Mouse (Mus musculus) heart, embryonic 13.5 days (tissue): ENCODE data around the gene Lztr1. TPM values are rescaled to one million over a fixed set of nuclear protein-coding genes. Genes with fewer than 3 reads are reported as not detected.
A peak's percentile ranks its signal among the peaks of the same experiment; 100 is the strongest.

Experiments used
- ATAC-seq: fragments of 200-750 bp; cut with Nextera tagmentation; 2 replicates; pipeline ENCODE4 v1.8.0; 2017; ENCODE audit warnings: moderate TSS enrichment; ENCODE audit not compliant: insufficient number of reproducible peaks, low FRiP score, low TSS enrichment; ENCODE audit errors: extremely low read depth
- H3K27ac ChIP-seq: fragments of 300-500 bp; sonication (generic); replicated peaks from 2 replicates; pipeline ENCODE4 v1.5.1; 2015; ENCODE audit warnings: moderate library complexity, mild to moderate bottlenecking, inconsistent platforms
- H3K27me3 ChIP-seq: fragments of 300-500 bp; sonication (generic); replicated peaks from 2 replicates; pipeline ENCODE4 v1.6.1; 2015; ENCODE audit warnings: mild to moderate bottlenecking, inconsistent platforms
- H3K36me3 ChIP-seq: fragments of 300-500 bp; sonication (generic); 2 replicates; pipeline ENCODE4 v1.6.1; 2015; ENCODE audit warnings: mild to moderate bottlenecking, inconsistent platforms
- H3K4me1 ChIP-seq: fragments of 300-500 bp; sonication (generic); 2 replicates; pipeline ENCODE4 v1.6.1; 2015; ENCODE audit warnings: inconsistent platforms
- H3K4me2 ChIP-seq: fragments of 300-500 bp; sonication (generic); 2 replicates; pipeline ENCODE4 v1.6.1; 2015; ENCODE audit warnings: inconsistent platforms, mild to moderate bottlenecking, moderate library complexity
- H3K4me3 ChIP-seq: fragments of 300-500 bp; sonication (generic); 2 replicates; pipeline ENCODE4 v1.5.1; 2015; ENCODE audit warnings: moderate library complexity, mild to moderate bottlenecking, inconsistent platforms
- H3K9ac ChIP-seq: fragments of 300-500 bp; sonication (generic); 2 replicates; pipeline ENCODE4 v1.6.1; 2015; ENCODE audit warnings: inconsistent platforms, mild to moderate bottlenecking, moderate library complexity
- H3K9me3 ChIP-seq: fragments of 300-500 bp; sonication (generic); 2 replicates; pipeline ENCODE4 v1.6.1; 2016; ENCODE audit warnings: inconsistent platforms
- WGBS: fragments of 180-500 bp; shearing (Covaris S2); methylation state at CpG from one replicate; pipeline ENCODE4 v1.1.7; 2015; ENCODE audit warnings: mixed read lengths; 5-methylcytosine and 5-hydroxymethylcytosine counted together
- polyA plus RNA-seq: library from polyadenylated mRNA; unstranded; fragments of >200 nt; fragmentation: Nextera tagmentation; extraction: Ambion mirVana; gene quantifications from 2 replicates; pipeline ENCODE4 v1.2.1, GENCODE M21; 2015

Lztr1 gene
- polyA plus RNA-seq: 49.9 and 55.7 TPM in 2 replicates

DNA sequence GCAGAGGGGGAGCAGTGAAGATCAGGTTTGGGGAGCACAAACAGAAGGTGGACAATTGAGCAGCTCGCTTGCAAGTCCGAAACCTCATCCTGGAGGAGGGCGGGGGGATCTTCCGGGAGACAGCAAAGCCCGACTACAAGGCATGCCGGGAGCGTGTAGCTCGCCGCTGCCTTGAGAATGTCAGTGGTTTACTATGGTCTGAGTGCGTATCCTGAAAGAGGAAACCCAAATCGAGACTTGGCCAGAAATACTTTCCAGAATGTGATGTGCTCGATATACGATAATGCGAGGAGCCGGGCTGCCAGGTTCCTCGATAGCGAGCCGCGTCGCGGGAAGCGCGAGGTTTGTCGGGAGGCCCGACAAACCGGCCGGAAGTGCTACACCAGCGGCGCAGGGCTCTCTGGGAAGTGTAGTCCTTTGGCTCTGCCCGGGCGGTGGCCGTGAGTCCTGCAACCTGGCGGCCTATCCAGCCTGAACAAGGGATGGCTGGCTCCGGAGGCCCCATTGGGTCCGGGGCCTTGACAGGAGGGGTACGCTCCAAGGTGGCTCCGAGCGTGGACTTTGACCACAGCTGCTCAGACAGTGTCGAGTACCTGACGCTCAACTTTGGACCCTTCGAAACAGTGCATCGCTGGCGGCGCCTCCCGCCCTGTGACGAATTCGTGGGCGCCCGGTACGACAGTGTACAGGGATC is at the start of gene Lztr1:
TSS of gene Lztr1 (plus strand) at position 143 of the 694 bp plus-strand sequence.
- Histone ChIP-seq H3K27me3 (peaks cover 31% of the 10 kb centered on the region), H3K4me3 (peak within 1 kb of the TSS; percentile 76), H3K4me1 (peaks cover 17% of the 10 kb centered on the region), H3K9ac (peak within 1 kb of the TSS; percentile 90), H3K27ac (peak within 1 kb of the TSS; percentile 95), H3K9me3 (no peaks in the 10 kb centered on the region), H3K4me2 (peak within 1 kb of the TSS; percentile 84), H3K36me3 (peaks cover 30% of the 10 kb centered on the region)
- ATAC-seq: peak; percentile 91
- WGBS: under 1% methylated on average over 50 of the region's 50 CpGs

- ATAC-seq: no peak
- peaks cover 62% of the 10 kb centered on the region for H3K36me3 ChIP-seq
- WGBS: 93% methylated on average over 4 of the region's 4 CpGs
These were observed 48.2 kb upstream of the Lztr1 start for GRCm38 (mm10) chr16:17460254-17460653.

DNA sequence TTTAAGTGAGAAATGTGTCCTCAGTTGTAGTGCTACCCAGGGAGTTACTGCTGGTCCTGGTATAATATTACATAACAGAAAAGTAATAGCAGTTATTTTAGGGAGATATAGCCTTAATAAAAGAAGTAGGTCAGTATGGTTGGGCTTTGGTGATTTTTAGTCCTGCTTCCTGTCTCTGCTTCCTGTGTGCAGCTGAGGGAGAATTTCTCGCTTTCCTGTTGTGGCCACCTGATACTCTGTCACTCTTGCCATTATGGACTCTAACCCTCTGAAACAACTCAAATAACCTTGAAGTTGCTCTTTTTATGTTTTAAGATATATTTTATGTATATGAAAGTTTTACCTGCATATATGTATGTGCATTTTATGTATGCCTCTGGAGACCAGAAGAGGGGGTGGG is 46.9 kb upstream of the Lztr1 start:
- H3K36me3 ChIP-seq: peaks cover 56% of the 10 kb centered on the region

More at GRCm38 (mm10) chr16:17460254-17460653, 48.2 kb upstream of the Lztr1 start:
- H3K4me1 ChIP-seq: peaks cover 49% of the 10 kb centered on the region
- H3K27me3 ChIP-seq: no peaks in the 10 kb centered on the region
- H3K4me3 ChIP-seq: no peak overlapping the region
- no peaks in the 10 kb centered on the region for H3K9me3 ChIP-seq
- no peak overlapping the region for H3K27ac ChIP-seq
- H3K9ac ChIP-seq: no peak overlapping the region
- H3K4me2 ChIP-seq: no peak overlapping the region

DNA sequence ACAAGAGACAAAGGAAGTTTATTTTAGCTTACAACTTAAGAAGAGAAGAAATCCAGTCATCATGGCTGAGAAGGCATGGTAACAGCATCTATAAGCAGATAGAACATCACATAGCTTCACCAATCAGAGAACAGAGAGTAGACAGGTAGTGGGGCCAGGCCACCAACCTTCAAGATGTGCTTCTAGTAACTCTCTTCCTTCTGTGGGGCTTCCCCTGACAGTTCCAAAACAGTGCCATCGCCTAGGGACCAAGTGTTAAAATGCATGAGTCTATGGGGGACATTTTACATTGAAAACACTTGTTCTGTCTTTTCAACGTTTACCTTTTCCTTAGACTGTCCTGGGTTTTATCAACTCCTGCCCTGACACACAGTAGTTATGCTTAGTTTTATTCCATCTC is 45.3 kb upstream of the Lztr1 start:
- H3K9ac ChIP-seq: no peak overlapping the region
- no peaks in the 10 kb centered on the region for H3K27me3 ChIP-seq
- peaks cover 41% of the 10 kb centered on the region for H3K36me3 ChIP-seq
- H3K4me2 ChIP-seq: no peak overlapping the region
- H3K4me1 ChIP-seq: peaks cover 33% of the 10 kb centered on the region
- 81% methylated on average over 2 of the region's 2 CpGs for WGBS
- no peak for ATAC-seq
- no peak overlapping the region for H3K27ac ChIP-seq
- H3K4me3 ChIP-seq: no peak overlapping the region
- no peaks in the 10 kb centered on the region for H3K9me3 ChIP-seq

More for the DNA sequence above, 46.9 kb upstream of the Lztr1 start:
- H3K27me3 ChIP-seq: no peaks in the 10 kb centered on the region
- 77% methylated on average over 1 of the region's 1 CpGs for WGBS
- no peak overlapping the region for H3K27ac ChIP-seq
- no peak for ATAC-seq
- H3K9me3 ChIP-seq: no peaks in the 10 kb centered on the region
- H3K9ac ChIP-seq: no peak overlapping the region
- no peak overlapping the region for H3K4me2 ChIP-seq
- H3K4me3 ChIP-seq: no peak overlapping the region
- H3K4me1 ChIP-seq: peaks cover 40% of the 10 kb centered on the region

GRCm38 (mm10) chr16:17466875-17467663 is 41.4 kb upstream of the Lztr1 start:
- Histone ChIP-seq H3K4me1 (peaks cover 16% of the 10 kb centered on the region), H3K36me3 (peaks cover 51% of the 10 kb centered on the region), H3K9ac (no peak overlapping the region), H3K27ac (no peak overlapping the region), H3K27me3 (no peaks in the 10 kb centered on the region), H3K4me2 (no peak overlapping the region), H3K9me3 (no peaks in the 10 kb centered on the region), H3K4me3 (no peak overlapping the region)
- 83% methylated on average over 4 of the region's 4 CpGs for WGBS
- no peak for ATAC-seq

DNA sequence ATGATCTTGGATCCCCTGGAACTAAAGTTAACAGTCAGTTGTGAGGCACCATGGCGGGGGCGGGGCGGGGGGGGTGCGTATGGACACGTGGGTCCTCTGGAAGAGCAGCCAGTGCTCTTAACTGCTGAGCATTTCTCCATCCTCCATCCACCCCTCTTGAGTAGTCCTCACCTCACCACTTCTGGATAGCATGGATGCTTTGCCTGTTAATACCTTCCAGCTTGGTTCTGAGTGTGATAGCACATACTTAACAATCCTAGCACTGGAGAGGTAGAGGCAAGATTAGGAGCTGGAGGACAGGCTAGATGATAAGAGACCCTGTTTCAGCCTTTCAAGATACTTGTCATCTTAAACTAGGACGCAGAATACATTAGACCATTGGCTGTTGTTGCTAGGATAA is 36.0 kb upstream of the Lztr1 start:
- Histone ChIP-seq H3K9me3 (no peaks in the 10 kb centered on the region), H3K36me3 (peaks cover 56% of the 10 kb centered on the region), H3K4me2 (no peak overlapping the region), H3K4me3 (no peak overlapping the region), H3K27ac (no peak overlapping the region), H3K4me1 (peaks cover 10% of the 10 kb centered on the region), H3K9ac (no peak overlapping the region), H3K27me3 (no peaks in the 10 kb centered on the region)
- ATAC-seq: no peak
- 64% methylated on average over 6 of the region's 6 CpGs for WGBS

- H3K4me1 ChIP-seq: peaks cover 13% of the 10 kb centered on the region
- H3K4me3 ChIP-seq: no peak overlapping the region
- H3K4me2 ChIP-seq: no peak overlapping the region
- H3K27ac ChIP-seq: no peak overlapping the region
- H3K27me3 ChIP-seq: no peaks in the 10 kb centered on the region
- no peak overlapping the region for H3K9ac ChIP-seq
- H3K36me3 ChIP-seq: peaks cover 57% of the 10 kb centered on the region
- ATAC-seq: no peak
- no peaks in the 10 kb centered on the region for H3K9me3 ChIP-seq
These were observed 34.4 kb upstream of the Lztr1 start for GRCm38 (mm10) chr16:17474091-17474490.

- H3K36me3 ChIP-seq: peaks cover 55% of the 10 kb centered on the region
- ATAC-seq: no peak
- no peaks in the 10 kb centered on the region for H3K9me3 ChIP-seq
- no peak overlapping the region for H3K27ac ChIP-seq
- 82% methylated on average over 2 of the region's 2 CpGs for WGBS
- no peaks in the 10 kb centered on the region for H3K27me3 ChIP-seq
- H3K4me1 ChIP-seq: peaks cover 13% of the 10 kb centered on the region
- no peak overlapping the region for H3K4me3 ChIP-seq
- H3K4me2 ChIP-seq: no peak overlapping the region
- H3K9ac ChIP-seq: no peak overlapping the region
These were observed 33.7 kb upstream of the Lztr1 start for GRCm38 (mm10) chr16:17474761-17475160.

DNA sequence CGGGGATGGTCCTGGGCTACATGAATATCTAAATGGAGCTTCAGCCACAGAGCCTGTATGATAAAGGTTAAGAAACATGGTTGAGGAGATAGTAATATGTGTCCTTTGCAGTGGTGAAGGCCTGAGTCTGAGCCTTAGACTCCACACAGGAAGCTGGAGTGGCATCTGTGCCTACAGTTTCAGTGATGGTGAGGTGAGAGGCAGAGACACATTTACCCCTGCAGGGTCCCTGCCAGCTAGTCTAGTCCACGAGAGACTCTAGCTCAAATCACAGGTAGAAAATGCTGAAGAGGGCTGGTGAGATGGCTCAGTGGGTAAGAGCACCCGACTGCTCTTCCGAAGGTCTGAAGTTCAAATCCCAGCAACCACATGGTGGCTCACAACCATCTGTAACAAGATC is 33.2 kb upstream of the Lztr1 start:
- WGBS: 92% methylated on average over 4 of the region's 4 CpGs
- H3K4me3 ChIP-seq: no peak overlapping the region

GRCm38 (mm10) chr16:17478331-17478943 is 30.1 kb upstream of the Lztr1 start:
- H3K36me3 ChIP-seq: peaks cover 44% of the 10 kb centered on the region
- 78% methylated on average over 4 of the region's 4 CpGs for WGBS
- no peaks in the 10 kb centered on the region for H3K9me3 ChIP-seq
- H3K27me3 ChIP-seq: no peaks in the 10 kb centered on the region
- H3K4me2 ChIP-seq: no peak overlapping the region
- no peak overlapping the region for H3K4me3 ChIP-seq
- H3K9ac ChIP-seq: no peak overlapping the region
- H3K4me1 ChIP-seq: peaks cover 3% of the 10 kb centered on the region; the same call in 1 of the 2 replicates
- no peak for ATAC-seq
- H3K27ac ChIP-seq: no peak overlapping the region

More for the DNA sequence above, 33.2 kb upstream of the Lztr1 start:
- ATAC-seq: no peak
- Histone ChIP-seq H3K9ac (no peak overlapping the region), H3K4me1 (peaks cover 13% of the 10 kb centered on the region), H3K36me3 (peaks cover 55% of the 10 kb centered on the region), H3K27me3 (no peaks in the 10 kb centered on the region), H3K27ac (no peak overlapping the region), H3K9me3 (no peaks in the 10 kb centered on the region), H3K4me2 (no peak overlapping the region)

DNA sequence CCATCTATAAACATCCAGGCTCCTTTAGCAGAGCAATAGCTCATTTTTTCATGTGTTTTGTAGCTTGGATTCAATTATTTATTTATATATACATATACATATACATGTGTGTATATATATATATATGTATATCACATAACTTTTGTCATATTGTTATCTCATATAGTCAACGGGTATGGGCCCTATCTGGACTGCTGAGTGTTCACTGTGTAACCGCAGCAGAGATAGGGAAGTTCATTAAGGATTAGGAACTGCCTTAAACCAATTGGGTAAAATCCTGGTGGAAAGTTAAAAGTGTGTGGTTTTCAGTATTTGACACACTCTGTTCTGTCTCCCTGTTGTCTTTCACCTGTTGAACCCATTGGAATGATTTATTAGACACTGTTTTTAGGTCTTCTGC is 27.0 kb upstream of the Lztr1 start:
- no peaks in the 10 kb centered on the region for H3K9me3 ChIP-seq
- peaks cover 66% of the 10 kb centered on the region for H3K36me3 ChIP-seq
- no peak for ATAC-seq
- no peak overlapping the region for H3K27ac ChIP-seq
- no peak overlapping the region for H3K4me2 ChIP-seq
- WGBS: 58% methylated on average over 2 of the region's 2 CpGs
- peaks cover 23% of the 10 kb centered on the region for H3K4me1 ChIP-seq
- no peak overlapping the region for H3K9ac ChIP-seq
- H3K27me3 ChIP-seq: no peaks in the 10 kb centered on the region
- H3K4me3 ChIP-seq: no peak overlapping the region
